Mouse (Mus musculus) neural tube, embryonic 11.5 days (tissue): ENCODE data around the gene Szrd1. TPM values are rescaled to one million over a fixed set of nuclear protein-coding genes. Genes with fewer than 3 reads are reported as not detected.

Experiments
- ATAC-seq: fragments of 200-750 bp; cut with Nextera tagmentation; 2 replicates; pipeline ENCODE4 v1.8.0; 2017; ENCODE audit warnings: moderate number of reproducible peaks, mild to moderate bottlenecking, moderate TSS enrichment, moderate library complexity; ENCODE audit not compliant: insufficient read depth, low FRiP score, low TSS enrichment
- DNase-seq: peaks from one replicate; pipeline ENCODE4 v3.0.0-alpha.2; 2015; ENCODE audit warnings: low spot score
- H3K27ac ChIP-seq: fragments of 300-500 bp; sonication (generic); 2 replicates; pipeline ENCODE4 v1.5.1; 2014; ENCODE audit warnings: low read depth, mild to moderate bottlenecking, low read length
- H3K27me3 ChIP-seq: fragments of 300-500 bp; sonication (generic); 2 replicates; pipeline ENCODE4 v1.6.1; 2014; ENCODE audit warnings: mild to moderate bottlenecking, low read length, mixed read lengths; ENCODE audit not compliant: control insufficient read depth, insufficient read depth
- H3K36me3 ChIP-seq: fragments of 300-500 bp; sonication (generic); 2 replicates; pipeline ENCODE4 v1.6.1; 2014; ENCODE audit warnings: mild to moderate bottlenecking, low read length, moderate library complexity, mixed read lengths; ENCODE audit not compliant: control insufficient read depth, insufficient read depth
- H3K4me1 ChIP-seq: fragments of 300-500 bp; sonication (generic); 2 replicates; pipeline ENCODE4 v1.6.1; 2014; ENCODE audit warnings: low read length, mixed read lengths; ENCODE audit not compliant: control insufficient read depth, insufficient read depth
- H3K4me2 ChIP-seq: fragments of 300-500 bp; sonication (generic); 2 replicates; pipeline ENCODE4 v1.6.1; 2014; ENCODE audit warnings: low read depth, mild to moderate bottlenecking, moderate library complexity
- H3K4me3 ChIP-seq: fragments of 300-500 bp; sonication (generic); 2 replicates; pipeline ENCODE4 v1.5.1; 2014; ENCODE audit warnings: low read depth, low read length
- H3K9ac ChIP-seq: fragments of 300-500 bp; sonication (generic); 2 replicates; pipeline ENCODE4 v1.6.1; 2014; ENCODE audit warnings: mild to moderate bottlenecking, low read length
- H3K9me3 ChIP-seq: fragments of 300-500 bp; sonication (generic); 2 replicates; pipeline ENCODE4 v1.6.1; 2016; ENCODE audit warnings: low read length; ENCODE audit not compliant: control insufficient read depth
- WGBS: fragments of 180-500 bp; shearing (Covaris S2); extraction: QIAGEN DNeasy Blood & Tissue Kit; methylation state at CpG from one replicate; pipeline ENCODE4 v1.1.7; 2014; 5-methylcytosine and 5-hydroxymethylcytosine counted together
- polyA plus RNA-seq: library from polyadenylated mRNA; unstranded; fragments of >200 nt; fragmentation: Nextera tagmentation; extraction: Ambion mirVana; gene quantifications from 2 replicates; pipeline ENCODE4 v1.2.1, GENCODE M21; 2014

The Szrd1 gene
- polyA plus RNA-seq, 1 experiment from 2014 or later, result 30.7 TPM

- no peaks in the 10 kb centered on the region for H3K4me1 ChIP-seq
- no peak overlapping the region for H3K9ac ChIP-seq
- no peak for DNase-seq
- 90% methylated on average over 5 of the region's 5 CpGs for WGBS
- H3K27ac ChIP-seq, result no peak overlapping the region
- no peaks in the 10 kb centered on the region for H3K27me3 ChIP-seq
- ATAC-seq, result no peak
- H3K4me2 ChIP-seq, result no peak overlapping the region
- peaks cover 6% of the 10 kb centered on the region for H3K36me3 ChIP-seq
- H3K9me3 ChIP-seq, result no peaks in the 10 kb centered on the region
- no peak overlapping the region for H3K4me3 ChIP-seq
Observed at GRCm38 (mm10) chr4:141175783-141176182, 36.2 kb upstream of the Szrd1 start.

- WGBS, result 87% methylated on average over 8 of the region's 8 CpGs
- no peak overlapping the region for H3K27ac ChIP-seq
- no peak overlapping the region for H3K9ac ChIP-seq
- H3K27me3 ChIP-seq, result no peaks in the 10 kb centered on the region
- H3K9me3 ChIP-seq, result no peaks in the 10 kb centered on the region
- H3K4me1 ChIP-seq, result no peaks in the 10 kb centered on the region
- no peak overlapping the region for H3K4me3 ChIP-seq
- no peak for DNase-seq
- peaks cover 6% of the 10 kb centered on the region for H3K36me3 ChIP-seq
- ATAC-seq, result no peak
- H3K4me2 ChIP-seq, result no peak overlapping the region
Observed at GRCm38 (mm10) chr4:141172121-141172520, 32.5 kb upstream of the Szrd1 start.

GRCm38 (mm10) chr4:141167156-141167555 is 27.6 kb upstream of the Szrd1 start:
- WGBS, result 98% methylated on average over 3 of the region's 3 CpGs
- peaks cover 6% of the 10 kb centered on the region for H3K36me3 ChIP-seq

GRCm38 (mm10) chr4:141165744-141166292 is 26.2 kb upstream of the Szrd1 start:
- DNase-seq, result no peak
- 68% methylated on average over 8 of the region's 8 CpGs for WGBS
- H3K36me3 ChIP-seq, result peaks cover 5% of the 10 kb centered on the region

More at GRCm38 (mm10) chr4:141167156-141167555, 27.6 kb upstream of the Szrd1 start:
- H3K4me1 ChIP-seq, result no peaks in the 10 kb centered on the region
- no peaks in the 10 kb centered on the region for H3K27me3 ChIP-seq
- H3K9ac ChIP-seq, result no peak overlapping the region
- H3K4me3 ChIP-seq, result no peak overlapping the region
- no peaks in the 10 kb centered on the region for H3K9me3 ChIP-seq
- no peak overlapping the region for H3K4me2 ChIP-seq
- no peak overlapping the region for H3K27ac ChIP-seq
- DNase-seq (no peak), ATAC-seq (no peak)

DNA sequence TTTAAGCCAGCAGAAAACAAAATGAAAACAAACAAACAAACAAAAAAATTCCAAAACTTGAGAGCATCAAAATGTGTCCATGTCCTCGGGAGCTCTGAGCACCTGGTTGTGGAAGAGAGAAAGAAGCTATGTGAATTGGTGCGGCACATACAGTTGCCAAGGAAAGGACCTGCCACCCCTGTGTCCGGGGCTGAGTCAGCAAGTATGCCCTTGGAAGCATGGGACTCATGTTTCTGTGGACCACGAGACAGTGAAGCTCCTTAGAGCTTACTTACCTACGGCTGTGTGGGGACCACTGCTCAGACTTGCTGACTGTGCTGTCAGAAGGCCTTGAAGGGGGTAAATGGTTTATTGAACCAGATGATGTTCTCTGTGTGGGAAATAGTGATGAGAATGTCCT is 24.2 kb upstream of the Szrd1 start:
- H3K36me3 ChIP-seq, result no peaks in the 10 kb centered on the region; the same call in 1 of the 2 replicates
- no peak overlapping the region for H3K9ac ChIP-seq
- H3K27me3 ChIP-seq, result no peaks in the 10 kb centered on the region
- 93% methylated on average over 5 of the region's 5 CpGs for WGBS
- no peaks in the 10 kb centered on the region for H3K4me1 ChIP-seq
- no peak overlapping the region for H3K27ac ChIP-seq
- ATAC-seq (no peak), DNase-seq (no peak)
- H3K9me3 ChIP-seq, result no peaks in the 10 kb centered on the region
- H3K4me2 ChIP-seq, result no peak overlapping the region
- no peak overlapping the region for H3K4me3 ChIP-seq

More at GRCm38 (mm10) chr4:141165744-141166292, 26.2 kb upstream of the Szrd1 start:
- no peaks in the 10 kb centered on the region for H3K27me3 ChIP-seq
- no peak overlapping the region for H3K4me3 ChIP-seq
- H3K4me2 ChIP-seq, result no peak overlapping the region
- ATAC-seq, result no peak
- no peak overlapping the region for H3K9ac ChIP-seq
- no peaks in the 10 kb centered on the region for H3K9me3 ChIP-seq
- H3K4me1 ChIP-seq, result no peaks in the 10 kb centered on the region
- H3K27ac ChIP-seq, result no peak overlapping the region

- Histone ChIP-seq H3K36me3 (no peaks in the 10 kb centered on the region; the same call in 1 of the 2 replicates), H3K9ac (no peak overlapping the region)
- no peak for ATAC-seq
Observed at GRCm38 (mm10) chr4:141161699-141162208, 22.2 kb upstream of the Szrd1 start.

GRCm38 (mm10) chr4:141160193-141160592 is 20.6 kb upstream of the Szrd1 start:
- Histone ChIP-seq H3K36me3 (no peaks in the 10 kb centered on the region), H3K27me3 (no peaks in the 10 kb centered on the region), H3K9ac (no peak overlapping the region), H3K4me3 (no peak overlapping the region), H3K9me3 (no peaks in the 10 kb centered on the region), H3K4me1 (no peaks in the 10 kb centered on the region), H3K4me2 (no peak overlapping the region), H3K27ac (no peak overlapping the region)
- 89% methylated on average over 4 of the region's 4 CpGs for WGBS
- ATAC-seq, result no peak
- DNase-seq, result no peak

More at GRCm38 (mm10) chr4:141161699-141162208, 22.2 kb upstream of the Szrd1 start:
- Histone ChIP-seq H3K27me3 (no peaks in the 10 kb centered on the region), H3K4me3 (no peak overlapping the region), H3K4me1 (no peaks in the 10 kb centered on the region), H3K27ac (no peak overlapping the region), H3K9me3 (no peaks in the 10 kb centered on the region), H3K4me2 (no peak overlapping the region)
- no peak for DNase-seq
- 95% methylated on average over 6 of the region's 6 CpGs for WGBS

DNA sequence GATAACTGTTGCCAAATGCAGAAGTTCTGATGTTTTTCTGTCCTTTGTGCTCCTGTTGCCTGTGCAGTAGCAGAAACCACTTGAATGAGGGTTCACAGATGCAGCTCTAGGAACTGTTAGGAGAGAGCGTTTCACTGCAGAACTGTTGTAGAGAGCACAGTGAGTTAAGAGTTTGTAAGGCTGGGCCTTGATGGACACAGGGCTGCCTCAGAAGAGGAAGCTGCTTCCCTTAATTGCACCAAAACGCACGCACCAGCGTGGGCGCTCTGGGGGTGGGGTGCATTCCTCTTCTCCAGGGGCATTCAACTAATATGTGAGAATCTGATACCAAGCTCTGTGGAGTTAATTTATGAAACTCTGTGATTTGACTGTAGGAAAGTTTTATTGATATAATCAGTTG is 20.1 kb upstream of the Szrd1 start:
- Histone ChIP-seq H3K27me3 (no peaks in the 10 kb centered on the region), H3K4me1 (no peaks in the 10 kb centered on the region), H3K9ac (no peak overlapping the region), H3K27ac (no peak overlapping the region), H3K36me3 (no peaks in the 10 kb centered on the region), H3K4me2 (no peak overlapping the region), H3K9me3 (no peaks in the 10 kb centered on the region), H3K4me3 (no peak overlapping the region)
- 77% methylated on average over 5 of the region's 5 CpGs for WGBS
- ATAC-seq (no peak), DNase-seq (no peak)

DNA sequence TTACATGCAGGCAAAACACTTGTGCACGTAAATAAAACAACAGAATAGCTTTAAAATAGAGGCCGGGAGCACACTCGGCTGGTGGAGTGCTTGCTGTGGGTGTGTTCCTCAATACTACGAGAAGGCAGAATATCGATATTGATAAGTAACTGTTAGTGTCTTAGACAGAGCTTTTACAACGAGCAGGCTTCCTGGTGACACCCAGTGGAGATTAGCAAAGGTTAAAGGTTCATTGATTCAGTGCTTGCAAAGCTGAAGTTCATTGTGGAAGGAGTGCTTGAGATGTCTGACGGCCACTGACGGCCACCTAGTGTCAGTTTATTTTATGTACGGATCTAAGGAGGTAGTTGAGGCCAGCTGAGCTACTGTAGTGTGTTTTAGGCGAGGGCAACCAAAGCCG is 19.5 kb upstream of the Szrd1 start:
- Histone ChIP-seq H3K4me3 (no peak overlapping the region), H3K4me1 (no peaks in the 10 kb centered on the region), H3K9me3 (no peaks in the 10 kb centered on the region), H3K27me3 (no peaks in the 10 kb centered on the region), H3K27ac (no peak overlapping the region), H3K9ac (no peak overlapping the region), H3K4me2 (no peak overlapping the region), H3K36me3 (no peaks in the 10 kb centered on the region)
- ATAC-seq, result no peak
- 56% methylated on average over 11 of the region's 11 CpGs for WGBS
- DNase-seq, result no peak
